Mouse (Mus musculus): ENCODE measurements around the gene Pknox1. TPM values are rescaled to one million over a fixed set of nuclear protein-coding genes. Genes with fewer than 3 reads are reported as not detected.

Gene Pknox1
- polyA plus RNA-seq, 1 experiment from 2014 or later: 31.3 TPM

GRCm38 (mm10) chr17:31557947-31558542 lies 6.5 kb upstream of the Pknox1 start:
- no peak overlapping the region for H3K27ac ChIP-seq
- no peaks in the 10 kb centered on the region for H3K9me3 ChIP-seq
- H3K36me3 ChIP-seq (replicated peaks): no peaks in the 10 kb centered on the region
- H3K27me3 ChIP-seq: no peaks in the 10 kb centered on the region
- peaks cover 12% of the 10 kb centered on the region; the same call in 1 of the 2 replicates for H3K4me1 ChIP-seq
- H3K4me2 ChIP-seq: no peak overlapping the region
- H3K4me3 ChIP-seq (replicated peaks): no peak overlapping the region
- WGBS: 81% methylated on average over 10 of the region's 10 CpGs
- no peak for ATAC-seq (ENCODE audit: low FRiP score)
- H3K9ac ChIP-seq: no peak overlapping the region

DNA sequence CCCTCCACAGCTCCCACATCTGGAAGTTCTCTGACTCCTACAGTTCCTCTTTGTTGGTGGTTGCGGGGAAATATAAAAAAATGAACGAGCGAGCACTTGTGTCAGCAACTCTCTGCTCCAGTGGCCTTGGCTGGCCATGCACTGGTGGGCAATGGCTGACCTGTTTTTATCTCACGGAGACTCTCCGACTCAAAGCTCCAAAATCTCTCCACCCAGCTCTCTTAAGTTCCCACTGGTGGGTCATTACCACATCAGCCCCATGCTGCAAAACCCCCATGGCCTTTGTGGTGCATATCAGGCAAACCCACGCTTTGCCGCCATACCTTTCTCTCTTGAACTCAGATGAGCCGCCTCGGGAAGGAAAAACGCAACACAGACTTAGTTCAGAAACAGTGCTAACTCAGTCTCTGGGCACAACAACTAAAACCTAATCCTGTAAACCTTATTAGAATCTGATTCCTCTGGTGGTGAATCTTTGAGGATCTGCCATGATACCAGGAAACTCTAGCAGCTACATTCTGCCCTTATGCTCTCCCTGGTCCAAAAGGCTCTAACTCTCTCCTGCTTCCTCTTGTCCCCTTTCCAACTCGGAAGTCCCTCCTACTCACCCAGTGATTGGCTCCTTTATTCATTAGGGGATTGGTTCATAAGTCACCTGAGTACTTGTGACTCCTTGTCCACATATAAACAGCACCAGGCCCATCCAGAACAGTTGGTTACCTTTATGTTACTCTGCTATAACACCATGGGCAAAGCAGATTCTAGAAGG lies 5.3 kb upstream of the Pknox1 start:
- peaks cover 19% of the 10 kb centered on the region for H3K4me1 ChIP-seq
- H3K4me3 ChIP-seq (replicated peaks): no peak overlapping the region
- H3K36me3 ChIP-seq (replicated peaks): no peaks in the 10 kb centered on the region
- H3K4me2 ChIP-seq: no peak overlapping the region
- H3K9me3 ChIP-seq: no peaks in the 10 kb centered on the region
- 89% methylated on average over 11 of the region's 11 CpGs for WGBS
- ATAC-seq (ENCODE audit: low FRiP score): no peak
- H3K27me3 ChIP-seq: no peaks in the 10 kb centered on the region
- no peak overlapping the region for H3K27ac ChIP-seq
- H3K9ac ChIP-seq: no peak overlapping the region

GRCm38 (mm10) chr17:31563632-31564014 lies 911 bp upstream of the Pknox1 start:
- Histone ChIP-seq H3K27me3 (no peaks in the 10 kb centered on the region), H3K36me3 (replicated peaks) (no peaks in the 10 kb centered on the region), H3K4me3 (replicated peaks) (peak overlapping the region; percentile 79), H3K9ac (peak overlapping the region; percentile 59), H3K27ac (peak overlapping the region; percentile 99), H3K9me3 (no peaks in the 10 kb centered on the region), H3K4me1 (peaks cover 33% of the 10 kb centered on the region), H3K4me2 (peak overlapping the region; percentile 56)
- no peak for ATAC-seq (ENCODE audit: low FRiP score)
- 22% methylated on average over 12 of the region's 12 CpGs for WGBS

- peaks cover 39% of the 10 kb centered on the region for H3K4me1 ChIP-seq
- no peak for ATAC-seq (ENCODE audit: low FRiP score)
- H3K4me2 ChIP-seq: peak overlapping the region; percentile 86
- WGBS: under 1% methylated on average over 28 of the region's 44 CpGs
- peak overlapping the region; percentile 99 for H3K27ac ChIP-seq
- H3K4me3 ChIP-seq (replicated peaks): peak overlapping the region; percentile 79
- no peaks in the 10 kb centered on the region for H3K9me3 ChIP-seq
- H3K36me3 ChIP-seq (replicated peaks): no peaks in the 10 kb centered on the region
- H3K9ac ChIP-seq: peak overlapping the region; percentile 86
- H3K27me3 ChIP-seq: no peaks in the 10 kb centered on the region
Observed at GRCm38 (mm10) chr17:31564858-31565140, 265 bp downstream of the Pknox1 start.

- ATAC-seq (ENCODE audit: low FRiP score): peak; percentile 51
- Histone ChIP-seq H3K4me3 (replicated peaks) (peak overlapping the region; percentile 79), H3K9me3 (no peaks in the 10 kb centered on the region), H3K9ac (peak overlapping the region; percentile 86), H3K27ac (peak overlapping the region; percentile 99), H3K4me2 (peak overlapping the region; percentile 86), H3K4me1 (peaks cover 39% of the 10 kb centered on the region), H3K36me3 (replicated peaks) (no peaks in the 10 kb centered on the region), H3K27me3 (no peaks in the 10 kb centered on the region)
- under 1% methylated on average over 76 of the region's 88 CpGs for WGBS
Observed at GRCm38 (mm10) chr17:31565141-31566056, 865 bp downstream of the Pknox1 start.

GRCm38 (mm10) chr17:31566276-31566675 lies 1.7 kb downstream of the Pknox1 start:
- H3K9me3 ChIP-seq: no peaks in the 10 kb centered on the region
- H3K4me1 ChIP-seq: peaks cover 39% of the 10 kb centered on the region
- no peak overlapping the region for H3K27ac ChIP-seq
- peak overlapping the region; percentile 86 for H3K9ac ChIP-seq
- peak overlapping the region; percentile 79 for H3K4me3 ChIP-seq (replicated peaks)
- no peak for ATAC-seq (ENCODE audit: low FRiP score)
- H3K36me3 ChIP-seq (replicated peaks): no peaks in the 10 kb centered on the region
- H3K4me2 ChIP-seq: peak overlapping the region; percentile 86
- WGBS: 66% methylated on average over 6 of the region's 6 CpGs
- no peaks in the 10 kb centered on the region for H3K27me3 ChIP-seq

- ATAC-seq (ENCODE audit: low FRiP score): no peak
- peaks cover 32% of the 10 kb centered on the region for H3K4me1 ChIP-seq
- H3K9me3 ChIP-seq: no peaks in the 10 kb centered on the region
- H3K9ac ChIP-seq: no peak overlapping the region
- H3K27me3 ChIP-seq: no peaks in the 10 kb centered on the region
- no peak overlapping the region for H3K4me3 ChIP-seq (replicated peaks)
- WGBS: 94% methylated on average over 1 of the region's 1 CpGs
- no peak overlapping the region for H3K4me2 ChIP-seq
- H3K27ac ChIP-seq: no peak overlapping the region
- H3K36me3 ChIP-seq (replicated peaks): no peaks in the 10 kb centered on the region
Observed at GRCm38 (mm10) chr17:31569756-31570155, 5.2 kb downstream of the Pknox1 start.

GRCm38 (mm10) chr17:31570321-31570925 lies 5.9 kb downstream of the Pknox1 start:
- ATAC-seq (ENCODE audit: low FRiP score): peak; percentile 84; the same call in 1 of the 2 replicates
- Histone ChIP-seq H3K4me3 (replicated peaks) (no peak overlapping the region), H3K27ac (no peak overlapping the region), H3K9ac (no peak overlapping the region), H3K36me3 (replicated peaks) (no peaks in the 10 kb centered on the region), H3K4me1 (peaks cover 32% of the 10 kb centered on the region), H3K27me3 (no peaks in the 10 kb centered on the region), H3K4me2 (no peak overlapping the region), H3K9me3 (no peaks in the 10 kb centered on the region)
- WGBS: 92% methylated on average over 9 of the region's 9 CpGs

- Histone ChIP-seq H3K27ac (no peak overlapping the region), H3K27me3 (no peaks in the 10 kb centered on the region), H3K9ac (no peak overlapping the region), H3K4me3 (replicated peaks) (no peak overlapping the region), H3K36me3 (replicated peaks) (no peaks in the 10 kb centered on the region), H3K4me2 (no peak overlapping the region), H3K4me1 (peaks cover 21% of the 10 kb centered on the region), H3K9me3 (no peaks in the 10 kb centered on the region)
- ATAC-seq (ENCODE audit: low FRiP score): no peak
- WGBS: 94% methylated on average over 5 of the region's 5 CpGs
Observed at GRCm38 (mm10) chr17:31571689-31572088, 7.2 kb downstream of the Pknox1 start.

GRCm38 (mm10) chr17:31574662-31575061 lies 10.1 kb downstream of the Pknox1 start:
- ATAC-seq (ENCODE audit: low FRiP score): no peak
- Histone ChIP-seq H3K4me1 (no peaks in the 10 kb centered on the region; the same call in 1 of the 2 replicates), H3K9me3 (no peaks in the 10 kb centered on the region), H3K27ac (no peak overlapping the region), H3K9ac (no peak overlapping the region), H3K27me3 (no peaks in the 10 kb centered on the region), H3K4me2 (no peak overlapping the region), H3K4me3 (replicated peaks) (no peak overlapping the region), H3K36me3 (replicated peaks) (no peaks in the 10 kb centered on the region)
- WGBS: 84% methylated on average over 7 of the region's 7 CpGs

- 88% methylated on average over 10 of the region's 10 CpGs for WGBS
- no peak overlapping the region for H3K9ac ChIP-seq
Observed at GRCm38 (mm10) chr17:31576394-31577175, 12.1 kb downstream of the Pknox1 start.

More at GRCm38 (mm10) chr17:31576394-31577175, 12.1 kb downstream of the Pknox1 start:
- H3K4me3 ChIP-seq (replicated peaks): no peak overlapping the region
- no peak overlapping the region for H3K4me2 ChIP-seq
- no peak for ATAC-seq (ENCODE audit: low FRiP score)
- peaks cover 15% of the 10 kb centered on the region for H3K4me1 ChIP-seq
- H3K27me3 ChIP-seq: no peaks in the 10 kb centered on the region
- H3K27ac ChIP-seq: no peak overlapping the region
- no peaks in the 10 kb centered on the region for H3K9me3 ChIP-seq
- no peaks in the 10 kb centered on the region for H3K36me3 ChIP-seq (replicated peaks)
